In genomic region chr7:80947445-80948350, GRCm38 (mm10) we compare ENCODE assay signal across 8 mouse cellular contexts. TPM values are rescaled to one million over a fixed set of nuclear protein-coding genes. Genes with fewer than 3 reads are reported as not detected.
DNase-seq lines count a peak whose midpoint lies in the region; ATAC-seq and TF ChIP-seq lines count a peak whose summit lies in the region.

Gene Sec11a, minus strand, starts transcription at chr7:80947780.

- H3K9ac ChIP-seq in forebrain, embryonic 16.5 days (replicated peaks; ENCODE audit: low read depth, low read length), result peak within 1 kb of the TSS; percentile 89
- H3K9ac ChIP-seq in lung, embryonic 14.5 days, result peak within 1 kb of the TSS; percentile 92

- peak; percentile 83 for DNase-seq in G1E (ENCODE audit: low spot score)
- peak; percentile 96 for DNase-seq in cerebellum, adult 18-20 months
- DNase-seq in heart, postnatal 36 days, result peak; percentile 94 to 97
- peak; percentile 89 to 93 for DNase-seq in layer of hippocampus, adult 2 months (ENCODE audit: low spot score in 2 of 2)
- DNase-seq in lung, embryonic 14.5 days, result peak; percentile 95
- DNase-seq in thymus, adult 2 months, result peak; percentile 95

- H3K4me1 ChIP-seq in G1E (ENCODE audit: insufficient read depth, low read depth, low read length), result peaks cover 34% of the 10 kb centered on the region
- peaks cover 22% of the 10 kb centered on the region for H3K4me1 ChIP-seq in forebrain, embryonic 16.5 days (replicated peaks; ENCODE audit: control insufficient read depth, insufficient read depth, low read length)
- H3K4me1 ChIP-seq in lung, embryonic 14.5 days (ENCODE audit: insufficient read depth), result no peaks in the 10 kb centered on the region
- H3K4me1 ChIP-seq in olfactory bulb, adult 2 months (ENCODE audit: control insufficient read depth, insufficient read depth, low read length), result peaks cover 5% of the 10 kb centered on the region
- peaks cover 7% of the 10 kb centered on the region for H3K4me1 ChIP-seq in thymus, adult 2 months (replicated peaks; ENCODE audit: control insufficient read depth, insufficient read depth, low read length)

- peaks cover 26% of the 10 kb centered on the region for H3K36me3 ChIP-seq in G1E (replicated peaks)
- no peaks in the 10 kb centered on the region for H3K36me3 ChIP-seq in forebrain, embryonic 16.5 days (ENCODE audit: control insufficient read depth, insufficient read depth)
- 0 out of 2 replicates have a peak, but pooled peaks cover 6% of the 10 kb centered on the region for H3K36me3 ChIP-seq in lung, embryonic 14.5 days (ENCODE audit: insufficient read depth)
- H3K36me3 ChIP-seq in thymus, adult 2 months (ENCODE audit: control insufficient read depth, insufficient read depth, low read length), result no peaks in the 10 kb centered on the region

- 3% methylated on average over 44 of the region's 44 CpGs for WGBS in forebrain, embryonic 16.5 days
- 2% methylated on average over 44 of the region's 44 CpGs for WGBS in lung, embryonic 14.5 days
- WGBS in olfactory bulb, adult 2 months, result 2% methylated on average over 44 of the region's 44 CpGs
- WGBS in thymus, adult 2 months, result 2% methylated on average over 44 of the region's 44 CpGs

- ATAC-seq in G1E (ENCODE audit: extremely low read depth, insufficient number of reproducible peaks, low FRiP score, poor library complexity, severe bottlenecking), result peak; percentile 91
- ATAC-seq in forebrain, embryonic 16.5 days, result peak; percentile 100
- peak; percentile 100 for ATAC-seq in lung, embryonic 14.5 days (ENCODE audit: insufficient read depth)

- TF ChIP-seq POLR2A in olfactory bulb, adult 2 months (IDR thresholded peaks at IDR 0.05; ENCODE audit: insufficient read depth, low read depth, low read length), result peak; percentile 65
- TF ChIP-seq POLR2A in thymus, adult 2 months (IDR thresholded peaks at IDR 0.05; ENCODE audit: control insufficient read depth, extremely low read depth, insufficient read depth, low read length, poor library complexity), result peak; percentile 69

- intact Hi-C loops in heart, postnatal 36 days (cut with DNase I), result loop anchor here (2.0 kb wide), 2 partner anchors 43 to 45 kb away; partner anchors contain the start of genes Nmb and Zfp592

- no peaks in the 10 kb centered on the region for H3K9me3 ChIP-seq in G1E (replicated peaks)
- no peaks in the 10 kb centered on the region for H3K9me3 ChIP-seq in forebrain, embryonic 16.5 days (ENCODE audit: control insufficient read depth, low read length)
- no peaks in the 10 kb centered on the region for H3K9me3 ChIP-seq in lung, embryonic 14.5 days (ENCODE audit: low read depth, low read length)

- H3K4me2 ChIP-seq in forebrain, embryonic 16.5 days (ENCODE audit: low read length), result peak within 1 kb of the TSS; percentile 90
- H3K4me2 ChIP-seq in lung, embryonic 14.5 days, result peak within 1 kb of the TSS; percentile 91

- H3K27ac ChIP-seq in forebrain, embryonic 16.5 days (ENCODE audit: low read length), result peak within 1 kb of the TSS; percentile 96
- H3K27ac ChIP-seq in layer of hippocampus, adult 2 months, result peak within 1 kb of the TSS; percentile 100
- H3K27ac ChIP-seq in lung, embryonic 14.5 days (ENCODE audit: low read depth), result peak within 1 kb of the TSS; percentile 96
- peak within 1 kb of the TSS; percentile 97 for H3K27ac ChIP-seq in olfactory bulb, adult 2 months (ENCODE audit: insufficient read depth, low read depth, low read length)
- peak within 1 kb of the TSS; percentile 51 for H3K27ac ChIP-seq in thymus, adult 2 months (ENCODE audit: control insufficient read depth, insufficient read depth, low read length)

- peak within 1 kb of the TSS; percentile 86 for H3K4me3 ChIP-seq in G1E (ENCODE audit: low read depth, low read length)
- peak within 1 kb of the TSS; percentile 71 for H3K4me3 ChIP-seq in forebrain, embryonic 16.5 days (replicated peaks; ENCODE audit: low read length)
- peak within 1 kb of the TSS; percentile 83 for H3K4me3 ChIP-seq in layer of hippocampus, adult 2 months
- H3K4me3 ChIP-seq in lung, embryonic 14.5 days (ENCODE audit: low read depth, low read length), result peak within 1 kb of the TSS; percentile 85
- H3K4me3 ChIP-seq in olfactory bulb, adult 2 months (ENCODE audit: insufficient read depth, low read depth, low read length), result peak within 1 kb of the TSS; percentile 84
- peak within 1 kb of the TSS; percentile 88 for H3K4me3 ChIP-seq in thymus, adult 2 months (ENCODE audit: control insufficient read depth, insufficient read depth, low read length)

- TF ChIP-seq CTCF in G1E (IDR thresholded peaks at IDR 0.05; ENCODE audit: low read depth, low read length), result no peak
- peak; percentile 25 for TF ChIP-seq CTCF in layer of hippocampus, adult 2 months (conservative IDR thresholded peaks at IDR 0.05)
- TF ChIP-seq CTCF in lung, embryonic 14.5 days (IDR thresholded peaks at IDR 0.05; ENCODE audit: low read depth), result no peak
- no peak for TF ChIP-seq CTCF in olfactory bulb, adult 2 months (IDR thresholded peaks at IDR 0.05; ENCODE audit: insufficient read depth, low read depth, low read length)
- TF ChIP-seq CTCF in thymus, adult 2 months (IDR thresholded peaks at IDR 0.05; ENCODE audit: borderline replicate concordance, control insufficient read depth, extremely low read depth, insufficient read depth, low read length, poor library complexity), result 0 out of 2 replicates have a peak, but pooled peaks have one; percentile 16

- H3K27me3 ChIP-seq in G1E (ENCODE audit: insufficient read depth, low read length), result no peaks in the 10 kb centered on the region
- H3K27me3 ChIP-seq in forebrain, embryonic 16.5 days (replicated peaks; ENCODE audit: control insufficient read depth, insufficient read depth, low read length), result peaks cover under 1% of the 10 kb centered on the region; the same call in 1 of the 2 replicates
- H3K27me3 ChIP-seq in lung, embryonic 14.5 days (ENCODE audit: insufficient read depth, low read length), result no peaks in the 10 kb centered on the region
- no peaks in the 10 kb centered on the region for H3K27me3 ChIP-seq in thymus, adult 2 months (ENCODE audit: control insufficient read depth, insufficient read depth, low read length)

RNA-seq across cellular contexts. Expression of gene Sec11a, which starts in this region (rescaled TPM):
- total RNA-seq in G1E (2014; fragmentation: Nextera tagmentation) (177 and 221 TPM in 2 replicates), G1E (2017) (395 and 472 TPM in 2 replicates)
- 6.3 and 7.7 TPM in 2 replicates for polyA plus RNA-seq in G1E (2012)
- 146 and 153 TPM in 2 replicates for polyA plus RNA-seq in forebrain, embryonic 16.5 days (2015; fragmentation: Nextera tagmentation; extraction: Ambion mirVana)
- 10 to 100 TPM; 51.2 to 52.2 TPM for total RNA-seq in heart, postnatal 36 days (2021)
- total RNA-seq in layer of hippocampus, adult 2 months (2021), result 10 to 100 TPM; 54.2 to 56.2 TPM
- 191 and 196 TPM in 2 replicates for polyA plus RNA-seq in lung, embryonic 14.5 days (2014; fragmentation: Nextera tagmentation; extraction: Ambion mirVana)
- not detected in 2 replicates for polyA plus RNA-seq in olfactory bulb, adult 2 months (2012; ENCODE audit: insufficient read depth, insufficient read length, low replicate concordance, missing spikeins)
- polyA plus RNA-seq in thymus, adult 2 months (2012; rRNA removed), result 92.1 and 107 TPM in 2 replicates

Comparison
In these comparisons a context has a peak if more than half of its experiments do, and no peak if none do; other contexts are left out.
1. Peak in every context shown above with its lines: DNase-seq, ATAC-seq, H3K4me3 ChIP-seq and H3K27ac ChIP-seq.
2. RNA of gene Sec11a (polyA plus RNA-seq): not detected in olfactory bulb, adult 2 months, 191 to 196 TPM in lung, embryonic 14.5 days, 146 to 153 TPM in forebrain, embryonic 16.5 days and 92.1 to 107 TPM in thymus, adult 2 months; 6.3 to 7.7 TPM in G1E; every median in the first group is over 10 times any median in the second.
3. CTCF ChIP-seq: peak in layer of hippocampus, adult 2 months (single experiment) and thymus, adult 2 months (single experiment); none in G1E (single experiment), lung, embryonic 14.5 days (single experiment) and olfactory bulb, adult 2 months (single experiment).